Mouse (Mus musculus): Measurements from ENCODE around the gene Paqr4. TPM values are rescaled to one million over a fixed set of nuclear protein-coding genes. Genes with fewer than 3 reads are reported as not detected.
"Not testable (repeated sequence)": the region's sequence is repeated elsewhere in the genome, so short reads cannot be mapped to it uniquely, and the experiment has no call there.

Gene Paqr4
- total RNA-seq (2021) = 10 to 100 TPM; 46.2 to 48.3 TPM
- long read RNA-seq, experiment 1, transcript Paqr4-201 (3 exons, 2,575 nt) = major isoform, 54 of 72 reads
- long read RNA-seq, experiment 1, partial matches to known transcripts = 3 of 72 reads
- long read RNA-seq, experiment 1, other reads (novel, unspliced or antisense) = 15 of 72 reads
- long read RNA-seq, experiment 2, transcript Paqr4-201 (3 exons, 2,575 nt) = major isoform, 100 of 127 reads
- long read RNA-seq, experiment 2, partial matches to known transcripts = 1 of 127 reads
- long read RNA-seq, experiment 2, other reads (novel, unspliced or antisense) = 26 of 127 reads

- peak within 1 kb of the TSS; percentile 81 for H3K4me3 ChIP-seq
- DNase-seq (ENCODE audit: low spot score in 2 of 2) = no peak
- TF ChIP-seq CTCF (conservative IDR thresholded peaks at IDR 0.05) = no peak
- H3K27ac ChIP-seq = peak within 1 kb of the TSS; percentile 97
Measured at GRCm38 (mm10) chr17:23740598-23741021, at the start of gene Paqr4. Paqr4 (minus strand) TSS chr17:23740867.

- peak overlapping the region; percentile 67 for H3K4me3 ChIP-seq
- TF ChIP-seq CTCF (conservative IDR thresholded peaks at IDR 0.05) = no peak
- peak overlapping the region; percentile 96 for H3K27ac ChIP-seq
- DNase-seq (ENCODE audit: low spot score in 2 of 2) = no peak
Measured at GRCm38 (mm10) chr17:23789749-23790268, 49.1 kb upstream of the Paqr4 start.

- H3K4me3 ChIP-seq = no peak overlapping the region
- no peak for DNase-seq (ENCODE audit: low spot score in 2 of 2)
- no peak overlapping the region for H3K27ac ChIP-seq
- TF ChIP-seq CTCF (conservative IDR thresholded peaks at IDR 0.05) = no peak
Measured at GRCm38 (mm10) chr17:23788973-23789372, 48.3 kb upstream of the Paqr4 start.

- Histone ChIP-seq H3K27ac (peak overlapping the region; percentile 93), H3K4me3 (peak overlapping the region; percentile 72)
- peak; percentile 35 to 37 for DNase-seq (ENCODE audit: low spot score in 2 of 2)
- TF ChIP-seq CTCF (conservative IDR thresholded peaks at IDR 0.05) = no peak
Measured at GRCm38 (mm10) chr17:23786510-23786931, 45.9 kb upstream of the Paqr4 start.

- H3K27ac ChIP-seq = peak within 1 kb of the TSS; percentile 93
- peak; percentile 60 for TF ChIP-seq CTCF (conservative IDR thresholded peaks at IDR 0.05)
- DNase-seq (ENCODE audit: low spot score in 2 of 2) = peak; percentile 91 to 95
- peak within 1 kb of the TSS; percentile 72 for H3K4me3 ChIP-seq
Measured at GRCm38 (mm10) chr17:23785561-23786471, 45.1 kb upstream of the Paqr4 start, which contains the start of gene Flywch2. Flywch2 (minus strand) TSS chr17:23786081.

- H3K27ac ChIP-seq = no peak overlapping the region
- TF ChIP-seq CTCF (conservative IDR thresholded peaks at IDR 0.05) = no peak
- no peak overlapping the region for H3K4me3 ChIP-seq
- no peak for DNase-seq (ENCODE audit: low spot score in 2 of 2)
Measured at GRCm38 (mm10) chr17:23783352-23783751, 42.7 kb upstream of the Paqr4 start.

- Histone ChIP-seq H3K27ac (no peak overlapping the region), H3K4me3 (no peak overlapping the region)
- TF ChIP-seq CTCF (conservative IDR thresholded peaks at IDR 0.05) = no peak
- DNase-seq (ENCODE audit: low spot score in 2 of 2) = no peak
Measured at GRCm38 (mm10) chr17:23778447-23778846, 37.8 kb upstream of the Paqr4 start.

- Histone ChIP-seq H3K4me3 (no peak overlapping the region), H3K27ac (no peak overlapping the region)
- no peak for TF ChIP-seq CTCF (conservative IDR thresholded peaks at IDR 0.05)
- no peak for DNase-seq (ENCODE audit: low spot score in 2 of 2)
Measured at GRCm38 (mm10) chr17:23777141-23777540, 36.5 kb upstream of the Paqr4 start.

- no peak for DNase-seq (ENCODE audit: low spot score in 2 of 2)
- Histone ChIP-seq H3K4me3 (no peak overlapping the region), H3K27ac (no peak overlapping the region)
- TF ChIP-seq CTCF (conservative IDR thresholded peaks at IDR 0.05) = no peak
Measured at GRCm38 (mm10) chr17:23776216-23776615, 35.5 kb upstream of the Paqr4 start.

- TF ChIP-seq CTCF (conservative IDR thresholded peaks at IDR 0.05) = peak; percentile 88
- DNase-seq (ENCODE audit: low spot score in 2 of 2) = peak; percentile 61 to 73
- H3K4me3 ChIP-seq = no peak overlapping the region
- no peak overlapping the region for H3K27ac ChIP-seq
Measured at GRCm38 (mm10) chr17:23774090-23774489, 33.4 kb upstream of the Paqr4 start.

GRCm38 (mm10) chr17:23773676-23774075 is 33.0 kb upstream of the Paqr4 start:
- Histone ChIP-seq H3K4me3 (no peak overlapping the region), H3K27ac (no peak overlapping the region)
- no peak for TF ChIP-seq CTCF (conservative IDR thresholded peaks at IDR 0.05)
- DNase-seq (ENCODE audit: low spot score in 2 of 2) = no peak

- TF ChIP-seq CTCF (conservative IDR thresholded peaks at IDR 0.05) = peak; percentile 36
- not testable (repeated sequence) for DNase-seq (ENCODE audit: low spot score in 2 of 2)
- Histone ChIP-seq H3K27ac (peak overlapping the region; percentile 43; the same call in 1 of the 2 replicates), H3K4me3 (peak overlapping the region; percentile 99)
Measured at GRCm38 (mm10) chr17:23772219-23772556, 31.5 kb upstream of the Paqr4 start.
